Comparison of ENCODE assay signal across 30 mouse cellular contexts in the genomic region with DNA sequence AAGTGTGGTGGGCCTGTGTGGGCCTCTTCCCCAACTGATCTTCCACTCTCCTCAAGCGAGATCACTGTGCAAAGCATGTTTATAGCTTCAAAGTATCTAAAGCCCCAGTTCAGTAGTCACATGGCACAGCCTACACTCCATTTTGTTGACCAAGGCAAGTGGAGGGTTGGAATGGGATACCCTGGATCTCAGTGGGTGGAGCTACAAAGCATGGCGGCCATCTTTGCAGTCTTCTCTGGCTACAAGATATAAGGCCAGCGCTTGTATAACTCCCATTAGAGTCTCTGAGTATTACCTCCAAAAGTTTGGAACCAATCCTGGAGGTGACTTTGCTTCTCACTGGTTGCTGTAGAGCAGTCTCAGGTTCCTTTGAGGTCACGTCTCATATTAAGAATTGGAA.
"Had no signal": no experiment of that assay in that cellular context is flagged by ENCODE, and none has a peak within 500 bp of the region (broad histone marks: within the 10 kb centered on the region; RNA-seq: fewer than 3 reads in every experiment).

No protein-coding gene starts in this region.

- H3K4me1 ChIP-seq: limb, embryonic 12.5 days; limb, embryonic 13.5 days; limb, embryonic 15.5 days; liver, embryonic 12.5 days; liver, embryonic 13.5 days; liver, embryonic 15.5 days; lung, embryonic 15.5 days; megakaryocyte, embryonic 14.5 days; midbrain, embryonic 10.5 days; midbrain, embryonic 12.5 days; midbrain, embryonic 13.5 days; midbrain, embryonic 15.5 days; neural tube, embryonic 12.5 days had no signal

- DNase-seq: left cerebral cortex, postnatal 4 days; liver; liver, embryonic 13.5 days; liver, postnatal 0 days; lung, adult 18-20 months; lung, adult 2 months; lung, embryonic 14.5 days; lung, postnatal 10 days; lung, postnatal 14 days; lung, postnatal 4 days; midbrain, embryonic 14.5 days had no signal

- H3K27me3 ChIP-seq: limb, embryonic 12.5 days; limb, embryonic 13.5 days; limb, embryonic 15.5 days; liver, embryonic 12.5 days; liver, embryonic 13.5 days; liver, embryonic 15.5 days; lung, embryonic 15.5 days; megakaryocyte, embryonic 14.5 days; midbrain, embryonic 12.5 days; midbrain, embryonic 13.5 days; midbrain, embryonic 15.5 days; neural tube, embryonic 12.5 days had no signal

- H3K36me3 ChIP-seq: limb, embryonic 10.5 days; limb, embryonic 12.5 days; limb, embryonic 13.5 days; limb, embryonic 15.5 days; liver, embryonic 12.5 days; liver, embryonic 13.5 days; liver, embryonic 15.5 days; lung, embryonic 15.5 days; midbrain, embryonic 10.5 days; midbrain, embryonic 12.5 days; midbrain, embryonic 13.5 days; midbrain, embryonic 15.5 days; neural tube, embryonic 12.5 days had no signal

- H3K9ac ChIP-seq: limb, embryonic 12.5 days; limb, embryonic 13.5 days; limb, embryonic 15.5 days; liver, embryonic 12.5 days; liver, embryonic 13.5 days; liver, embryonic 14.5 days; liver, embryonic 15.5 days; liver, postnatal 0 days; lung, embryonic 14.5 days; lung, embryonic 15.5 days; midbrain, embryonic 12.5 days; midbrain, embryonic 13.5 days; midbrain, embryonic 15.5 days; neural tube, embryonic 12.5 days had no signal

- H3K9me3 ChIP-seq: limb, embryonic 10.5 days; limb, embryonic 12.5 days; limb, embryonic 13.5 days; limb, embryonic 15.5 days; liver, embryonic 12.5 days; liver, embryonic 13.5 days; liver, embryonic 15.5 days; lung, embryonic 15.5 days; midbrain, embryonic 10.5 days; midbrain, embryonic 12.5 days; midbrain, embryonic 13.5 days; midbrain, embryonic 15.5 days; neural tube, embryonic 12.5 days had no signal

- H3K4me2 ChIP-seq: limb, embryonic 12.5 days; limb, embryonic 13.5 days; limb, embryonic 15.5 days; liver, embryonic 11.5 days; liver, embryonic 12.5 days; liver, embryonic 13.5 days; liver, embryonic 15.5 days; lung, embryonic 14.5 days; lung, embryonic 15.5 days; midbrain, embryonic 11.5 days; midbrain, embryonic 12.5 days; midbrain, embryonic 13.5 days; midbrain, embryonic 15.5 days; neural tube, embryonic 12.5 days had no signal

- H3K4me3 ChIP-seq: limb, embryonic 10.5 days; limb, embryonic 12.5 days; limb, embryonic 13.5 days; limb, embryonic 15.5 days; liver, embryonic 12.5 days; liver, embryonic 13.5 days; liver, embryonic 15.5 days; lung, embryonic 15.5 days; megakaryocyte, embryonic 14.5 days; midbrain, embryonic 10.5 days; midbrain, embryonic 12.5 days; midbrain, embryonic 13.5 days; midbrain, embryonic 15.5 days; myocyte; neural tube, embryonic 12.5 days had no signal

- H3K27ac ChIP-seq: limb, embryonic 10.5 days; limb, embryonic 12.5 days; limb, embryonic 13.5 days; limb, embryonic 15.5 days; liver, embryonic 12.5 days; liver, embryonic 13.5 days; liver, embryonic 14.5 days; liver, embryonic 15.5 days; lung, embryonic 15.5 days; macrophage; midbrain, embryonic 10.5 days; midbrain, embryonic 12.5 days; midbrain, embryonic 13.5 days; midbrain, embryonic 15.5 days; neural tube, embryonic 12.5 days had no signal

- ATAC-seq: liver, embryonic 12.5 days; liver, postnatal 0 days; lung, postnatal 0 days; midbrain, embryonic 13.5 days; midbrain, embryonic 15.5 days had no signal
